Mouse (Mus musculus) neural tube, embryonic 14.5 days (tissue): ENCODE data around the gene Rhou. TPM values are rescaled to one million over a fixed set of nuclear protein-coding genes. Genes with fewer than 3 reads are reported as not detected.

ENCODE experiments used
- ATAC-seq: fragments of 200-750 bp; cut with Nextera tagmentation; 2 replicates; pipeline ENCODE4 v1.8.0; 2017; ENCODE audit warnings: low read depth, mild to moderate bottlenecking, moderate TSS enrichment, moderate library complexity
- H3K27ac ChIP-seq: fragments of 300-500 bp; sonication (generic); 2 replicates; pipeline ENCODE4 v1.5.1; 2014; ENCODE audit warnings: low read depth, mild to moderate bottlenecking, control low read depth, low read length, moderate library complexity, mixed read lengths
- H3K27me3 ChIP-seq: fragments of 300-500 bp; sonication (generic); 2 replicates; pipeline ENCODE4 v1.6.1; 2014; ENCODE audit warnings: low read length; ENCODE audit not compliant: control insufficient read depth, insufficient read depth
- H3K36me3 ChIP-seq: fragments of 300-500 bp; sonication (generic); 2 replicates; pipeline ENCODE4 v1.6.1; 2014; ENCODE audit warnings: low read length, mixed read lengths; ENCODE audit not compliant: control insufficient read depth, insufficient read depth
- H3K4me1 ChIP-seq: fragments of 300-500 bp; sonication (generic); 2 replicates; pipeline ENCODE4 v1.6.1; 2014; ENCODE audit warnings: low read length; ENCODE audit not compliant: control insufficient read depth, insufficient read depth
- H3K4me2 ChIP-seq: fragments of 300-500 bp; sonication (generic); 2 replicates; pipeline ENCODE4 v1.6.1; 2014; ENCODE audit warnings: mild to moderate bottlenecking, low read depth, low read length, control low read depth
- H3K4me3 ChIP-seq: fragments of 300-500 bp; sonication (generic); 2 replicates; pipeline ENCODE4 v1.5.1; 2014; ENCODE audit warnings: low read depth, low read length, control low read depth, mixed read lengths
- H3K9ac ChIP-seq: fragments of 300-500 bp; sonication (generic); replicated peaks from 2 replicates; pipeline ENCODE4 v1.6.1; 2014; ENCODE audit warnings: low read depth, mild to moderate bottlenecking, control low read depth, low read length, mixed read lengths
- H3K9me3 ChIP-seq: fragments of 300-500 bp; sonication (generic); 2 replicates; pipeline ENCODE4 v1.6.1; 2016; ENCODE audit warnings: low read length; ENCODE audit not compliant: control insufficient read depth
- WGBS: fragments of 180-500 bp; shearing (Covaris S2); extraction: QIAGEN DNeasy Blood & Tissue Kit; methylation state at CpG from one replicate; pipeline ENCODE4 v1.1.7; 2014; 5-methylcytosine and 5-hydroxymethylcytosine counted together
- polyA plus RNA-seq: library from polyadenylated mRNA; unstranded; fragments of >200 nt; fragmentation: Nextera tagmentation; extraction: Ambion mirVana; gene quantifications from 2 replicates; pipeline ENCODE4 v1.2.1, GENCODE M21; 2014

Rhou gene
- polyA plus RNA-seq, 1 experiment from 2014 or later: 13.9 TPM

- no peaks in the 10 kb centered on the region for H3K4me1 ChIP-seq
- no peak overlapping the region for H3K4me2 ChIP-seq
- H3K4me3 ChIP-seq: no peak overlapping the region
- ATAC-seq: no peak
- no peak overlapping the region for H3K9ac ChIP-seq
- 76% methylated on average over 9 of the region's 9 CpGs for WGBS
- H3K27me3 ChIP-seq: no peaks in the 10 kb centered on the region
- no peaks in the 10 kb centered on the region for H3K36me3 ChIP-seq
- no peak overlapping the region for H3K27ac ChIP-seq
- no peaks in the 10 kb centered on the region for H3K9me3 ChIP-seq
Measured at GRCm38 (mm10) chr8:123696167-123696566, 42.4 kb downstream of the Rhou start.

- no peak overlapping the region for H3K9ac ChIP-seq
- no peak for ATAC-seq
- H3K9me3 ChIP-seq: no peaks in the 10 kb centered on the region
- H3K27ac ChIP-seq: no peak overlapping the region
- 56% methylated on average over 5 of the region's 5 CpGs for WGBS
- H3K4me2 ChIP-seq: no peak overlapping the region
- H3K36me3 ChIP-seq: no peaks in the 10 kb centered on the region
- no peak overlapping the region for H3K4me3 ChIP-seq
- H3K4me1 ChIP-seq: no peaks in the 10 kb centered on the region
- no peaks in the 10 kb centered on the region for H3K27me3 ChIP-seq
Measured at GRCm38 (mm10) chr8:123697329-123697728, 43.6 kb downstream of the Rhou start.

DNA sequence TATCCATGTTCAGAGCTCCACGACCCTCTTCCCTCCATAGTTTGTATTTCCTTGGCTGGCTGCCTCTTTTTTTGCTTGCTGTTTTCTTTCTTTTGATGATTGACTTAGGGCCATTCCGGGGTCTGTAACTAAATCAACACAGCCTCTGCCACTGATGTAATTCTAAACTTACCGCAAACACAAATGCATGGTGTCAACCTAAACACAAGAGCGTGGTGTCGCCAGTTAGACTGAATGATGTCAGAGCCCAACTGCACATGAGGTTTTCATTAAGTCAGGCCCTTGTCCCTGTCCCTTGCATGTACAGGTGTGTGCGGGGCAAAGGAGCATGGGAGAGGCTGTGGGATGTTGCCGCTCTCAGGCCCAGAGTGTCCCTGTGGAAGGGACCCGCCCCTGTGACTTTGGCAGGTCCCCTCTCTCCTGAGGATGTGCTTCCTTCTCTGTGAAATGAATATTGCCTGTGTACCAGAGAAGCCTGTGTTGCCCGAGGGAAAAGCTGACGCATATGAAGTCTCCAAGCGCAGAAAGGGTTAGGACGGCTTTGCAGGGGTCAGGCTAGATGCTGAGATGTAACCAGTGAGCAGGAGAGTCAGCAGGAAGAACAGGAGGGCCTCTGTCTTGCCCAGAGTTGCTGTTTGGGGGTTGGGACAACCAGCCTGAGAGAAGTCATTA lies 46.8 kb downstream of the Rhou start:
- 70% methylated on average over 12 of the region's 12 CpGs for WGBS
- H3K27ac ChIP-seq: no peak overlapping the region
- no peaks in the 10 kb centered on the region for H3K36me3 ChIP-seq
- no peak overlapping the region for H3K4me2 ChIP-seq
- H3K9me3 ChIP-seq: no peaks in the 10 kb centered on the region
- no peaks in the 10 kb centered on the region for H3K4me1 ChIP-seq
- no peak overlapping the region for H3K9ac ChIP-seq
- no peak for ATAC-seq
- H3K27me3 ChIP-seq: no peaks in the 10 kb centered on the region
- H3K4me3 ChIP-seq: no peak overlapping the region

- no peaks in the 10 kb centered on the region for H3K9me3 ChIP-seq
- H3K27me3 ChIP-seq: no peaks in the 10 kb centered on the region
- no peak overlapping the region for H3K9ac ChIP-seq
- H3K4me1 ChIP-seq: no peaks in the 10 kb centered on the region
- H3K4me2 ChIP-seq: no peak overlapping the region
- H3K27ac ChIP-seq: no peak overlapping the region
- no peak overlapping the region for H3K4me3 ChIP-seq
- no peaks in the 10 kb centered on the region for H3K36me3 ChIP-seq
- 77% methylated on average over 15 of the region's 15 CpGs for WGBS
- ATAC-seq: no peak
Measured at GRCm38 (mm10) chr8:123701952-123702587, 48.3 kb downstream of the Rhou start.

- no peak overlapping the region for H3K9ac ChIP-seq
- H3K4me3 ChIP-seq: no peak overlapping the region
- no peaks in the 10 kb centered on the region for H3K4me1 ChIP-seq
- ATAC-seq: no peak
- H3K27ac ChIP-seq: no peak overlapping the region
- H3K9me3 ChIP-seq: no peaks in the 10 kb centered on the region
- no peaks in the 10 kb centered on the region for H3K36me3 ChIP-seq
- no peaks in the 10 kb centered on the region for H3K27me3 ChIP-seq
- no peak overlapping the region for H3K4me2 ChIP-seq
- 84% methylated on average over 5 of the region's 5 CpGs for WGBS
Measured at GRCm38 (mm10) chr8:123705376-123705775, 51.6 kb downstream of the Rhou start.

DNA sequence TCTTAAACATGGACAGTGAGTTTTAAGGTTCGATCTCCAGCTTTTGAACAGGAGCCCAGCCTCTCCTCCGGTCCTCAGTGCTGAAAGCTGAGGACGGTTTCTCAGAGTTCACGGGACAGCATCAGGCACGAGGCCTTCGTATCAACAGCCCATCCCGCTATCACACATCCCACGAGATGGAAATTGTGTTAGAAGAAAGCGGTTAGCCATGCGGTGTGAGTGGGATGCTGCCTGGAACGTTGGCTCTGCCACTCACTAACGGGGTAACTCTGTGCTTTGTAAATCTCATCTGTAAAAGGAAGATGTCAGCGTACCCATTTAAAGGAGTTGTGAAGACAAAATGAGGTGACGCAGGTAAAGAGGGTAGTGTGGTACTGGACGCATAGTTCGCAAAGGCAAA lies 53.4 kb downstream of the Rhou start:
- H3K4me1 ChIP-seq: no peaks in the 10 kb centered on the region
- WGBS: 93% methylated on average over 16 of the region's 16 CpGs

GRCm38 (mm10) chr8:123708729-123709128 lies 55.0 kb downstream of the Rhou start:
- no peaks in the 10 kb centered on the region for H3K9me3 ChIP-seq
- no peak overlapping the region for H3K27ac ChIP-seq
- H3K4me3 ChIP-seq: no peak overlapping the region
- no peak overlapping the region for H3K4me2 ChIP-seq
- ATAC-seq: no peak
- no peaks in the 10 kb centered on the region for H3K36me3 ChIP-seq
- WGBS: 85% methylated on average over 8 of the region's 8 CpGs
- H3K9ac ChIP-seq: no peak overlapping the region
- no peaks in the 10 kb centered on the region for H3K27me3 ChIP-seq
- H3K4me1 ChIP-seq: no peaks in the 10 kb centered on the region

More for the DNA sequence above, 53.4 kb downstream of the Rhou start:
- Histone ChIP-seq H3K9me3 (no peaks in the 10 kb centered on the region), H3K36me3 (no peaks in the 10 kb centered on the region), H3K27ac (no peak overlapping the region), H3K27me3 (no peaks in the 10 kb centered on the region), H3K4me3 (no peak overlapping the region), H3K4me2 (no peak overlapping the region), H3K9ac (no peak overlapping the region)
- ATAC-seq: no peak

DNA sequence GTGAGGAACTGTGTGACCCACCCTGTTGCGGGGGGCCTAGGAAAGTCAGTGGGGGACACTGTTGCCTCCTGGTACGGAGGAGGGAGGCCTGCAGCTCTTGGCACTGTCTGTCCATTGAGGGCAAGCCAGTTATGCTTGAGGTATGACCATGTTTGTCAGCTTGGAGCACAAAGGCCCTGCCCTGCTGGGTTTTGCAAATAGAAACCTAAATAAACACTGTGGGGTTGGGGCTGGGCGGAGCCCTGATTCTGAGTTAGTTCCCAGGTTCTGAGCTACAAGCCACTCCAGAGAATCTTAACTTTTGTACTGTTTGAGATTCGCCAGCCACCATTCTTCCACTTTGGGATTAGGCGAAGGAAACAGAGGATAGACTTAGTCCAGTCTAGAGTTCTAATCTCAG lies 56.6 kb downstream of the Rhou start:
- no peaks in the 10 kb centered on the region for H3K4me1 ChIP-seq
- H3K27ac ChIP-seq: no peak overlapping the region
- H3K27me3 ChIP-seq: no peaks in the 10 kb centered on the region
- H3K9me3 ChIP-seq: no peaks in the 10 kb centered on the region
- no peak overlapping the region for H3K4me2 ChIP-seq
- 87% methylated on average over 5 of the region's 5 CpGs for WGBS
- ATAC-seq: no peak
- no peaks in the 10 kb centered on the region for H3K36me3 ChIP-seq
- H3K4me3 ChIP-seq: no peak overlapping the region
- H3K9ac ChIP-seq: no peak overlapping the region
